Mouse (Mus musculus): ENCODE measurements around the gene Srpr.

Srpr gene

DNA sequence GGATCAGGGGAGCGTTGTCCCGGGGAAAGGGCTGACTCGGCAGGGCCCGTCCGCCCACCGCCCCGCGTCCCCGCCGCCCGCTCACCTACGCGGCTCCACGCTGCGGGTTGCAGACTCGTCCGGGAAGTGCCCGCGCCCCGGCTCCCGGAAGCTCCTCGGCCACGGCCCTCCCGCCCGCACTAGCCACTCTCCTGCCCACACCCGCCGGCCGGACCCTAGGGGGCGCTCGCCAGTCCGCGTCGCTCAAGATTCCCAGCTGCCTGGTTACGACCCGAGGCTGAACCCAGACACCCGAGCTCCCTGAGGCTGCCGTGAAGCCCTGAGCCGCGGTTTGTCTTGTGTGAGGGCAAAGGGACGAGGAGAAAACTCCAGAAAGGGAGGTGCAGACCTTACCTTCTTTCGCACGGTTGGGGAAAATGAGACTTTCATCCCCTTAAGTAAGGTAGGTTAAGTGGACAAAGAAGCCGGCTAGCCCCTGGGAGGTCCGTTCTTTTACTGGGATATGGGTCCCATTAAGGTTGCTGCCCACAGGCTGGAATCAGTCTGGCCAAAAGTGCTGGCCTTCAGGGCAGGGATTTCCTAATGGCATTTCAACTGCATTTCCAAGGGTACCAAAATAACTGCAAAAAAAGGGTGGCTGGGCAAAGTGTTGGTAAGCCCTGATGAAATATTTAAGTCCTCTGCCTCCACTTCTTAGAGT is at the start of gene Srpr, which contains the start of gene Tirap:
Gene Srpr (plus strand): TSS at position 404 of the 700 bp plus-strand sequence.
Gene Tirap (minus strand): TSS at position 520 of the 700 bp plus-strand sequence.
- peak; percentile 88 to 95 for DNase-seq (ENCODE audit: low spot score in 2 of 2)

DNA sequence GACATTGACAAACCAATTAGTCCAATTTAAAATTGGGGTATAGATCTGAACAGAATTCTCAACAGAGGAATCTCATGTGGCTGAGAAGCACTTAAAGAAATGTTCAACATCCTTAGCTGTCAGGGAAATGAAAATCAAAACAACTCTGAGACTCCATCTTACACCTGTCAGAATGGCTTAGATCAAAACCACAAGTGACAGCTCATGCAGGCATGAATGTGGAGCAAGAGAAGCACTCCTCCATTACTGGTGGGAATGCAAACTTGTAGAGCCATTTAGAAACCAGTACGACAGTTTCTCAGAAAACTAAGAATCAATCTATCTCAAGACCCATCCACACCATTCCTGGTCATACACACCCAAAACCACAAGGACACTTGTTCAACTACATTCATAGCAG is 47.1 kb upstream of the Srpr start:
- DNase-seq (ENCODE audit: low spot score in 2 of 2) = no peak

DNA sequence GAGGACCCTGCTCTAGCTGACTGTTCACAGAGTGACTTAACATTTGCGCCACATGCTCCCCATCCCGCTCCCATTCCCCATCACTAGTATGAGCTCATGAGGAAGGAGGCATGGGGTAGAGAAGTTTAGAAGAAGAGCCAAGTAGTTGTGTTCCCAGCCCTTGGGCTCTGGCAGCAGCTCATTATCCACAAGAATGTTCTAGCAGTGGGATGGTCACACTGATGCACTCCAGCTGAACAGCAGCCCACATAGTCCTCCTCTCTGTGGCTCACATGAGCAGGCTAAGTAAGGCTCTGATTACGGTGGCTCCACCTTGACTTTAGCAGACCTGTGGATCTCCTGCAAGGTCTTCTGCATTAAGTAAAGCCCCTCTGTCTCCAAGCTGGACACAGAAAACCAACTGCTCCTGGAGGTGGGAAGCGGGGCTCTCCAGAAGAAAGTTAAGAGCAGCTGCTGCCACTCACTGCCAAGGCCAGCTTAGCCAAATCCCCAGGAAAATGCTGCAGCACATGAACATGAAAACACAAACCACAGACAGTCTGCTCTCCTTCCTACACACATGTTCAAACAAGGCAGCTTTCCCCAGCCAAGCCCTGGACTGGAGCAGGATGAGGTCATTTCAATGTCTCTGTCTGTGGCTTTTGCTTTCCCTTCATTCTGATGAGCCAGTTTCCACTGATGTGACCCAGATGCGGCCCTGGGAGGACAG is 43.8 kb upstream of the Srpr start:
- DNase-seq (ENCODE audit: low spot score in 2 of 2) = no peak

GRCm38 (mm10) chr9:35156862-35157261 is 43.1 kb upstream of the Srpr start:
- no peak for DNase-seq (ENCODE audit: low spot score in 2 of 2)

DNA sequence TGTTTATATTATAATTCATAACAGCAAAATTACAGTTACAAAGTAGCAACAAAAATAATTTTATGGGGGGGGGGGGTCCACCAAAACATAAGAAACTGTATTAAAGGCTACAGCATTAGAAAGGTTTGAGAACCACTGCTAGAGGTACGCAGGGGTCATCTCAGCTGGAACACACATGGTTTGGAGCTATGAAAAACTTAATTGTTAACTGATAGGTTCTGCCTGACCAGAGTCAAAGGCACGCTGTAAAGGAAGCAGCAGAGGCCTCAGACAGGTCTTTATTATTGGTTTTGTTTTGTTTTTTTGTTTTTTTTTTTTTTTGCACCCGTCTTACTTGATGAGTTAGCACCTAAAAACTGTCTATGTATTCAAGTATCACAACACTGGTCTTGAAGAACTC is 41.5 kb upstream of the Srpr start:
- no peak for DNase-seq (ENCODE audit: low spot score in 2 of 2)

DNA sequence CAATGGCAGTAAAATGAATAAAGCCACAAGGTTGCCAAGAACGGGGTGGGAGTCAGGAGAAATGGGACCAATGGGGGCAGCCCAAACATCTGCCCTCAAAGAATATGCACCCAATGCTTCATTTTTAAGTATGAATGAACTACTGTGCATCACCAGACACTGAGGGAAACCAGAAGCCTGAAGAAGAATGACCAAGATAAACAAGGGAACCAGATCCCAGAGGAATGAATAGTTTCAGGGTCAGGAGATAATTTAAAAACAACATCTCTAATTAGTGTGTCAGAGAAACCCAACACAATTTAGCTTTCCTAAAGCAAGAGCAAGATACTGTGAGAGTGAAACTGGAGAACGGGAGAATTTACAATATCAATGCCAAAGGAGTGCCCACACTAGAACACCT is 39.3 kb upstream of the Srpr start:
- DNase-seq (ENCODE audit: low spot score in 2 of 2) = no peak

- no peak for DNase-seq (ENCODE audit: low spot score in 2 of 2)
These were observed 38.3 kb upstream of the Srpr start for GRCm38 (mm10) chr9:35161721-35162120.

DNA sequence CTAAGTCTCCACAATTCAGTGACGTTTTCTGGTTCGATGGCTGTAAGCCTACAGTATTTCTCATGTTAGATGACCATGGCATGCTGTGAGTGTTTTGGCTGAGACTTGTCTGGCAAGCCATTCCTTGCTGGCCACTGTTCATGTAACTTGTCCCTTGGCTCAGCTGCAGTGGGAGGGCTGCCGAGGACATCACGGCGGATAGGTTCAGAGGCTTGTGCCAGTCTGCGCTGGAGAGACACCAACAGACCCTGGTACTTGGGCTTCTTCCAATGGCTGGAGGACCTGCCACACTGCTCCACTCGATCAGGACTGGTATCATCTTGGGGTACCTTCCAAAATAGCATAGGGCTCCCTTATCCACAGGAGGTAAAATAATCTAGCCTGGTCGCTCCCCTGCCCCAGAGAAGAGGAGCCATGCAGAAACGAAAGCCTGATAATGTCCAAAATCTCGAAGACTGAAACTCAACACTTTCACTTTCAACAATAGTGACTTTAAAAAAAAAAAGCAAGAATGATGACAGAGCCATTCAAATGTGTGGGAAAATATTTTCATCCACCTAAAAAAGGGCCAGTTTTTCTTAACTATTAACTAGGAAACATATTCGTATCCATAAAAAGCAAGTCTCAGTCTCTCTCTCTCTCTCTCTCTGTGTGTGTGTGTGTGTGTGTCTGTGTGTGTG is 36.8 kb upstream of the Srpr start:
- peak; percentile 52 to 80 for DNase-seq (ENCODE audit: low spot score in 2 of 2)

- DNase-seq (ENCODE audit: low spot score in 2 of 2) = no peak
These were observed 35.7 kb upstream of the Srpr start for GRCm38 (mm10) chr9:35164142-35164874.

DNA sequence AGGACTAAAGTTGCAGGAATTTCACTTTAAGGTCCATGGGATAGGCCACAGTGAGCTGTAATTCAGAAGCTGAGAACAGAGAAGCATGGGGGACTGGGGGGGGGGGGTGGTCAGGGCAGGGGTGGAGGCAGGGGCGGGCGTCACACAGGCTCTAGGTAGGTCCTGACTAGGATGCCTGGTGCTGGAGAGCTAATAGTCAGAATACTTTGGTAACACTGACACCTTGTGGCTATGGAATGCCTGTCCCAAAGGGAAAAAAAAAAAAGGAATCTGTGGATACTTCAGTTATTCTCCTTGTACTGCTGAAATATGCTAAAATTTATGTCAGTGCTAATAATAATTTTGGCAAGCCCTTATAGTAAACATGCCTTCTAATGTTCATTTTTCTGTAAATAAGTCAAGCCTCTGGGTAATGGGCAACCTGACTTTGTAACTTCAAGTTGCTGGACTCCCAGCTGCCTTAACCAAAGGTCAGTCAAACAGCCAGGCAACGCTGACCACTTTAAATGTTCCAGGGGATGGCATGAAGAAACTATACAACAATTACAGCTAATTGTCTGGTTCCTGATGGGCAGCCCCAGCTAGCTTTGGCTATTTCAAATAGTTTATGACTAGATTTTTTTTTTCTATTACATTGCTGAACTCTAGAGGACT is 33.7 kb upstream of the Srpr start:
- DNase-seq (ENCODE audit: low spot score in 2 of 2) = no peak

DNA sequence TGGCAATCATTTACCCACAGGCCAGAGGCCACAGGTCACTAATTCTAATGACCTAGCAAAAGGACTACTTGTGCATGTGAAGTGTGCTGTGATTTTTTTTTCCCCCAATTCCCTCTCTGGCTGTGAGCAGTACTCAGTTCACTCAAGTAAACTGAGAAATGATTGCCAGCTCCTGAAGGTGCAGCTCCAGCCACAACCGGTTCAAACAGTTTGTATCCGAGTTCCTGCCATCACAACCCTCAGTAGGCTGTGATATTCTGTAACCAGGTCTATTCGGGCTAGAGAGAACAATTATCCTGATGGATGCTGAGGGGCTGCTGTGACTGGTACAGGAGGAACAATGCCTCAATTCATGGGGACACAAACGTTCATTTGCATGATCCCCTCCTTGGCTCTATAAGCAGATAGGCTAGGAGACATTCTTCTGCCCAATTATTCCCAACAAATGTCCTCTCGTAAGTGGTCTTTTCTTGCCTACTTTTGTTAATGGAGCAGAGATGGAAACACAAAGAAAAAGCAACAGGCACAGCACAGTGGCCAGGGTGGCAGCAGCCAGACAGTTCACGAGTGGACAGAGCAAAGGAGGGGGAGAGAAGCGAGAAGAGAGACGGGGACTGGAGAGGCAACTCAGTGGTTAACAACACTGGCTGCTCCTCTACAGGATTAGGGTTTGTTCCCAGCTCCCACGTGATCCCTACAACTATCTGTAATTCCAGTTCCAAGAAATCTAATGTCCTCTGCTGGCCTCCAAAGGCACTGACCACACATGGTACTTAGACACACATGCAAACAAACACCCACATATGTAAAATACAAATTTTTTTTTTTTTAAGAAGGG is 33.0 kb upstream of the Srpr start:
- no peak for DNase-seq (ENCODE audit: low spot score in 2 of 2)

DNA sequence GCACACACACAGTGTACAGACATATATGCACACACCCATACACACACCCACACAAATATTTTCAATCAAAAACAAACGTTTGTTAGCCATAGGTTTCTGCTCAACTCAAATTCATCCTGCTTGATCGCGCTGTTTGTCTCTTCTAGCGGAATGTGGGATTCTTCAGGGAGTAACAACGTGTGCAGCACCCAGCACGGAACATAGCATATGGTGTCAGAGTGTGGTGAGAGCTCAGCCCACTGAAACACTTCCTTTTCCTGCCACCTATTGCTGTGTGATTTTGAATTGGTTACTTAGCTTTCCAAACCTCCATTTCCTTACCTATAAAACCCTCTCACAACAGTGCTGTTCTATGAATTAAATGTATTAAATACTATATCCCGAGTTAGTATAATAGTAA is 29.9 kb upstream of the Srpr start:
- DNase-seq (ENCODE audit: low spot score in 2 of 2) = no peak

GRCm38 (mm10) chr9:35173331-35173730 is 26.6 kb upstream of the Srpr start:
- DNase-seq (ENCODE audit: low spot score in 2 of 2) = no peak

- DNase-seq (ENCODE audit: low spot score in 2 of 2) = peak; percentile 79 to 89
These were observed 24.5 kb upstream of the Srpr start, which contains the start of gene Dcps for GRCm38 (mm10) chr9:35175251-35176123. Dcps (minus strand) TSS chr9:35176061.

- no peak for DNase-seq (ENCODE audit: low spot score in 2 of 2)
These were observed 23.8 kb upstream of the Srpr start for GRCm38 (mm10) chr9:35176124-35176659.

DNA sequence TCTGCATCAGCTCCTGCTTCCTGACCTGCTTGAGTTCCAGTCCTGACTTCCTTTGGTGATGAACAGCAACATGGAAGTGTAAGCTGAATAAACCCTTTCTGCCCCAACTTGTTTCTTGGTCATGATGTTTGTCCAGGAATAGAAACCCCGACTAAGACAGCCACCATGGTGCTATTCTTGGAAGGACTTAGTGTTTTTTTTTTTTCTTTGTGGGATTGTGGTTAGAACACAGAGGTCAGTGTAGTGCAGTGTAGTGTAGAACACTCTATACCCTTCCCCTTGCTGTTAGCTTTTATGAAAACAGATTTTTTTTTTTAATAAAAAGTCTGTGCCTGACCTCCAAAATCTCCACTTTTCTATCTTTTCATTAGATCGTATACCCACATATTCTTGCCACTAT is 17.1 kb upstream of the Srpr start:
- no peak for DNase-seq (ENCODE audit: low spot score in 2 of 2)

DNA sequence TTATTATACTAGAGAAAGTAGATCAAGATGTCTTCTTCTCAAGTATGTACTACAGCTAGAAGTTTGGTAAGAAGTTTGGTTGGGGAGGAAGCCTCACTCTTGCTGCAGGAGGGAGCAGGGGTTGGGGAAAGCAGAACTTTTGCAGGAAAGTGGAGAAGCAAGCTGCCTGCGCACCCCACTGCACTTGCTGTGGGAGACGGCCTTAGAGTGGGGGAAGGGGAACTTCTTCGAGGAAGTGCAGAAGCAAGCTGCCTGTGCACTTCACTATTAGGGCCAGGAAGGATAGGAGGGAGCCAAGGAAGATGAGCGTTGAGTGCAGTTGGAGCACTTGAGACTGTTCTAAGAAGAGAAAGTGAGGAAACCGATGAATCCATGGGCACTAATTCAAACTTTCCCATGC is 16.6 kb upstream of the Srpr start:
- DNase-seq (ENCODE audit: low spot score in 2 of 2) = no peak

DNA sequence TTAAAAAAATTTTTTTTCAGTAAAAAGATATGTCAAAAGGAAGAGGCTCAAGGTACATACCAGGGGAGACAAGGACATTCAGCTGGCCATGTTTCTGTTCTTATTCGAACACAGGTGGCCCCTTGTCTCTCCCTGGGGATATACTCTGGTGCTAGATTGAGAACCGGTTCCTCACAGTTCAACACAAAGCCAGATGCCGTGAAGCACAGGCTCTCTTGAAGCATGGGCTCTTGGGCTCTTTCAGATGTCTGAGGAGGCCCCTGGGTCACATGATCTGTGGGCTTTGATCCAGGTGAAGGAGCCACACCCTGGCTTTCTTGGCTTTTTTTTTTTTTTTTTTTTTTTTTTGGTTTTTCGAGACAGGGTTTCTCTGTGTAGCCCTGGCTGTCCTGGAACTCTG is 13.5 kb upstream of the Srpr start:
- no peak for DNase-seq (ENCODE audit: low spot score in 2 of 2)

GRCm38 (mm10) chr9:35187351-35187903 is 12.5 kb upstream of the Srpr start:
- no peak for DNase-seq (ENCODE audit: low spot score in 2 of 2)
